Mouse (Mus musculus): ENCODE data around the gene Ciart.
"Not testable (repeated sequence)": the region's sequence is repeated elsewhere in the genome, so short reads cannot be mapped to it uniquely, and the experiment has no call there.

The Ciart gene

GRCm38 (mm10) chr3:95881979-95882815 lies at the start of gene Ciart:
Ciart (minus strand) TSS chr3:95882251.
- DNase-seq (ENCODE audit: low read depth, low spot score): peak; percentile 96

- peak; percentile 24 for DNase-seq (ENCODE audit: low read depth, low spot score)
These were observed 49.4 kb upstream of the Ciart start for GRCm38 (mm10) chr3:95931471-95931870.

- peak; percentile 56 for DNase-seq (ENCODE audit: low read depth, low spot score)
These were observed 48.4 kb upstream of the Ciart start for GRCm38 (mm10) chr3:95930471-95930789.

GRCm38 (mm10) chr3:95929581-95930470 lies 47.8 kb upstream of the Ciart start:
- DNase-seq (ENCODE audit: low read depth, low spot score): peak; percentile 63

- DNase-seq (ENCODE audit: low read depth, low spot score): peak; percentile 98
These were observed 46.8 kb upstream of the Ciart start, which contains the start of gene Anp32e for GRCm38 (mm10) chr3:95928658-95929503. Anp32e (plus strand) TSS chr3:95929246.

- no peak for DNase-seq (ENCODE audit: low read depth, low spot score)
These were observed 46.2 kb upstream of the Ciart start for GRCm38 (mm10) chr3:95928261-95928657.

GRCm38 (mm10) chr3:95925087-95925486 lies 43.0 kb upstream of the Ciart start:
- DNase-seq (ENCODE audit: low read depth, low spot score): no peak

- DNase-seq (ENCODE audit: low read depth, low spot score): no peak
These were observed 42.1 kb upstream of the Ciart start for GRCm38 (mm10) chr3:95924185-95924584.

- DNase-seq (ENCODE audit: low read depth, low spot score): not testable (repeated sequence)
These were observed 41.4 kb upstream of the Ciart start for GRCm38 (mm10) chr3:95923429-95923828.

GRCm38 (mm10) chr3:95920532-95920931 lies 38.5 kb upstream of the Ciart start:
- not testable (repeated sequence) for DNase-seq (ENCODE audit: low read depth, low spot score)

- no peak for DNase-seq (ENCODE audit: low read depth, low spot score)
These were observed 34.7 kb upstream of the Ciart start for GRCm38 (mm10) chr3:95916760-95917159.

- DNase-seq (ENCODE audit: low read depth, low spot score): no peak
These were observed 32.7 kb upstream of the Ciart start for GRCm38 (mm10) chr3:95914706-95915105.

GRCm38 (mm10) chr3:95907613-95908012 lies 25.6 kb upstream of the Ciart start:
- DNase-seq (ENCODE audit: low read depth, low spot score): no peak

GRCm38 (mm10) chr3:95906860-95907259 lies 24.8 kb upstream of the Ciart start:
- peak; percentile 76 for DNase-seq (ENCODE audit: low read depth, low spot score)

- DNase-seq (ENCODE audit: low read depth, low spot score): peak; percentile 68
These were observed 24.0 kb upstream of the Ciart start for GRCm38 (mm10) chr3:95905940-95906492.

- peak; percentile 67 for DNase-seq (ENCODE audit: low read depth, low spot score)
These were observed 23.3 kb upstream of the Ciart start for GRCm38 (mm10) chr3:95905146-95905939.

- DNase-seq (ENCODE audit: low read depth, low spot score): no peak
These were observed 22.5 kb upstream of the Ciart start, which contains the start of gene Car14 for GRCm38 (mm10) chr3:95904568-95904967. Car14 (minus strand) TSS chr3:95904691.

GRCm38 (mm10) chr3:95903753-95904502 lies 21.9 kb upstream of the Ciart start:
- no peak for DNase-seq (ENCODE audit: low read depth, low spot score)

GRCm38 (mm10) chr3:95902643-95903042 lies 20.6 kb upstream of the Ciart start:
- DNase-seq (ENCODE audit: low read depth, low spot score): no peak

- DNase-seq (ENCODE audit: low read depth, low spot score): no peak
These were observed 20.2 kb upstream of the Ciart start for GRCm38 (mm10) chr3:95902373-95902625.

All from CD4-positive, CD25-positive, alpha-beta regulatory T cell, adult 2 months (primary cell).